Mouse (Mus musculus) limb, embryonic 13.5 days (tissue): ENCODE data around the gene Phip. TPM values are rescaled to one million over a fixed set of nuclear protein-coding genes. Genes with fewer than 3 reads are reported as not detected.

Experiments used
- ATAC-seq: fragments of 200-750 bp; cut with Nextera tagmentation; 2 replicates; pipeline ENCODE4 v1.8.0; 2017; ENCODE audit warnings: low read depth, moderate number of reproducible peaks, moderate TSS enrichment; ENCODE audit not compliant: low FRiP score
- H3K27ac ChIP-seq: fragments of 300-500 bp; sonication (generic); 2 replicates; pipeline ENCODE4 v1.5.1; 2015; ENCODE audit warnings: inconsistent platforms, mild to moderate bottlenecking, moderate library complexity
- H3K27me3 ChIP-seq: fragments of 300-500 bp; sonication (generic); 2 replicates; pipeline ENCODE4 v1.6.1; 2015; ENCODE audit warnings: mild to moderate bottlenecking, inconsistent platforms
- H3K36me3 ChIP-seq: fragments of 300-500 bp; sonication (generic); 2 replicates; pipeline ENCODE4 v1.6.1; 2015; ENCODE audit warnings: inconsistent platforms, mild to moderate bottlenecking, moderate library complexity
- H3K4me1 ChIP-seq: fragments of 300-500 bp; sonication (generic); 2 replicates; pipeline ENCODE4 v1.6.1; 2015; ENCODE audit warnings: inconsistent platforms
- H3K4me2 ChIP-seq: fragments of 300-500 bp; sonication (generic); replicated peaks from 2 replicates; pipeline ENCODE4 v1.6.1; 2015; ENCODE audit warnings: inconsistent platforms, mild to moderate bottlenecking, moderate library complexity
- H3K4me3 ChIP-seq: fragments of 300-500 bp; sonication (generic); 2 replicates; pipeline ENCODE4 v1.5.1; 2015; ENCODE audit warnings: moderate library complexity, mild to moderate bottlenecking, inconsistent platforms
- H3K9ac ChIP-seq: fragments of 300-500 bp; sonication (generic); 2 replicates; pipeline ENCODE4 v1.6.1; 2015; ENCODE audit warnings: mild to moderate bottlenecking, inconsistent platforms
- H3K9me3 ChIP-seq: fragments of 300-500 bp; sonication (generic); 2 replicates; pipeline ENCODE4 v1.6.1; 2016; ENCODE audit warnings: inconsistent platforms
- WGBS: fragments of 180-500 bp; shearing (Covaris S2); methylation state at CpG from one replicate; pipeline ENCODE4 v1.1.7; 2015; 5-methylcytosine and 5-hydroxymethylcytosine counted together
- polyA plus RNA-seq: library from polyadenylated mRNA; unstranded; fragments of >200 nt; fragmentation: Nextera tagmentation; extraction: Ambion mirVana; gene quantifications from 2 replicates; pipeline ENCODE4 v1.2.1, GENCODE M21; 2015

Phip gene
- polyA plus RNA-seq, 1 experiment from 2014 or later, result 119 TPM

- H3K9me3 ChIP-seq, result no peaks in the 10 kb centered on the region
- no peak overlapping the region for H3K4me2 ChIP-seq
- H3K4me1 ChIP-seq, result peaks cover 12% of the 10 kb centered on the region; the same call in 1 of the 2 replicates
- H3K4me3 ChIP-seq, result no peak overlapping the region
- no peaks in the 10 kb centered on the region for H3K27me3 ChIP-seq
- H3K9ac ChIP-seq, result no peak overlapping the region
- H3K36me3 ChIP-seq, result 0 out of 2 replicates have a peak, but pooled peaks cover 3% of the 10 kb centered on the region
- WGBS, result 89% methylated on average over 6 of the region's 6 CpGs
- no peak for ATAC-seq
- H3K27ac ChIP-seq, result no peak overlapping the region
Measured at GRCm38 (mm10) chr9:82826426-82826825, 148.9 kb downstream of the Phip start.

Other genes with a start within 250 kb of the Phip start
- gene Irak1bp1, start 146.0 kb downstream of the Phip start, polyA plus RNA-seq, result 23.0 and 24.7 TPM in 2 replicates
- gene Hmgn3, start 171.2 kb upstream of the Phip start, polyA plus RNA-seq, result 175 and 182 TPM in 2 replicates